32 mouse cellular contexts compared by ENCODE assay signal in the genomic region with DNA sequence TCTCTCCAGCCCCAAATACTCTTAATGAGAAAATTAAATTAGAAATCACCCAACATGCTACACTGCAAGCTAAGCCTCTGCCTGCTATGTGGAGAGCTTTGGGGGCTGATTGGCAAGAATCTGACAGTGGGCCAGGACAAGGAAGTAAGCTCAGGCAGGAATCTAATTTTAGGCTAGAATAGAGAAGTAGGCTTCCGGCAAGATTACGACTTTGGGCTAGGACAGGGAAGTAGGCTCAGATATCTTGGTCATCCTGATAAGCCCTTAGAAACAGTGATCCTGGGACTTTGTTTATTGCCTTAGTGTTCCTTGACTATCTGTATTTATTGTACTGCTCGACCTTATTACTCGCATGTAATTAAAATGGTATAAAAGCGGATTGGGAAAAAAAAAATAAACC.
"Had no signal": no experiment of that assay in that cellular context is flagged by ENCODE, and none has a peak within 500 bp of the region (broad histone marks: within the 10 kb centered on the region; RNA-seq: fewer than 3 reads in every experiment).

No protein-coding gene starts in this region.

- H3K4me1 ChIP-seq: limb, embryonic 10.5 days; limb, embryonic 12.5 days; limb, embryonic 13.5 days; limb, embryonic 15.5 days; liver, embryonic 12.5 days; liver, embryonic 13.5 days; liver, embryonic 15.5 days; lung, embryonic 15.5 days; megakaryocyte, embryonic 14.5 days; midbrain, embryonic 10.5 days; midbrain, embryonic 12.5 days; midbrain, embryonic 13.5 days; midbrain, embryonic 15.5 days; neural tube, embryonic 12.5 days had no signal

- H3K9ac ChIP-seq: limb, embryonic 12.5 days; limb, embryonic 13.5 days; limb, embryonic 15.5 days; liver, embryonic 12.5 days; liver, embryonic 13.5 days; liver, embryonic 14.5 days; liver, embryonic 15.5 days; liver, postnatal 0 days; lung, embryonic 14.5 days; lung, embryonic 15.5 days; midbrain, embryonic 12.5 days; midbrain, embryonic 13.5 days; midbrain, embryonic 15.5 days; neural tube, embryonic 12.5 days had no signal

- H3K4me3 ChIP-seq: limb, embryonic 10.5 days; limb, embryonic 12.5 days; limb, embryonic 13.5 days; limb, embryonic 15.5 days; liver, embryonic 12.5 days; liver, embryonic 13.5 days; liver, embryonic 15.5 days; lung, embryonic 15.5 days; megakaryocyte, embryonic 14.5 days; midbrain, embryonic 10.5 days; midbrain, embryonic 12.5 days; midbrain, embryonic 13.5 days; midbrain, embryonic 15.5 days; myocyte; neural tube, embryonic 12.5 days had no signal

- H3K27ac ChIP-seq: limb, embryonic 10.5 days; limb, embryonic 12.5 days; limb, embryonic 13.5 days; limb, embryonic 15.5 days; liver, embryonic 12.5 days; liver, embryonic 13.5 days; liver, embryonic 14.5 days; liver, embryonic 15.5 days; lung, embryonic 15.5 days; macrophage; midbrain, embryonic 10.5 days; midbrain, embryonic 12.5 days; midbrain, embryonic 13.5 days; midbrain, embryonic 15.5 days; neural tube, embryonic 12.5 days had no signal

- H3K27me3 ChIP-seq: limb, embryonic 12.5 days; limb, embryonic 13.5 days; limb, embryonic 15.5 days; liver, embryonic 12.5 days; liver, embryonic 13.5 days; liver, embryonic 15.5 days; lung, embryonic 15.5 days; megakaryocyte, embryonic 14.5 days; midbrain, embryonic 12.5 days; midbrain, embryonic 13.5 days; midbrain, embryonic 15.5 days; neural tube, embryonic 12.5 days had no signal

- H3K9me3 ChIP-seq: limb, embryonic 10.5 days; limb, embryonic 12.5 days; limb, embryonic 13.5 days; limb, embryonic 15.5 days; liver, embryonic 15.5 days; lung, embryonic 15.5 days; midbrain, embryonic 10.5 days; midbrain, embryonic 12.5 days; midbrain, embryonic 13.5 days; midbrain, embryonic 15.5 days; neural tube, embryonic 12.5 days had no signal

- DNase-seq: left cerebral cortex, postnatal 4 days; liver; liver, embryonic 13.5 days; liver, postnatal 0 days; lung, adult 18-20 months; lung, adult 2 months; lung, embryonic 14.5 days; lung, postnatal 10 days; lung, postnatal 14 days; lung, postnatal 36 days; lung, postnatal 4 days; midbrain, embryonic 14.5 days had no signal

- H3K4me2 ChIP-seq: limb, embryonic 12.5 days; limb, embryonic 13.5 days; limb, embryonic 15.5 days; liver, embryonic 11.5 days; liver, embryonic 12.5 days; liver, embryonic 13.5 days; liver, embryonic 15.5 days; lung, embryonic 14.5 days; lung, embryonic 15.5 days; midbrain, embryonic 11.5 days; midbrain, embryonic 12.5 days; midbrain, embryonic 13.5 days; midbrain, embryonic 15.5 days; neural tube, embryonic 12.5 days had no signal

- ATAC-seq: liver, embryonic 12.5 days; liver, postnatal 0 days; lung, postnatal 0 days; midbrain, embryonic 13.5 days; midbrain, embryonic 15.5 days; midbrain, embryonic 16.5 days had no signal
